Mouse (Mus musculus) MEL (cell line): ENCODE measurements around the gene Epb41l4b. TPM values are rescaled to one million over a fixed set of nuclear protein-coding genes. Genes with fewer than 3 reads are reported as not detected.

Source experiments
- DNase-seq: peaks from one replicate; pipeline ENCODE4 v3.0.0; 2011; ENCODE audit warnings: low read depth, low spot score
- H3K27ac ChIP-seq: 2 replicates; pipeline ENCODE4 v1.5.1; 2012; ENCODE audit warnings: low read depth, mild to moderate bottlenecking, control low read depth, low read length, moderate library complexity; ENCODE audit not compliant: control insufficient read depth
- H3K27me3 ChIP-seq, 2 experiments: fragments of 150-350 bp in 1 of 2; sonication (generic) in 1 of 2; 2 replicates each; pipeline ENCODE4 v1.6.1; 2012; ENCODE audit warnings: low read length in 2 of 2, mild to moderate bottlenecking in 2 of 2, improper control_type of control experiment in 1 of 2, moderate library complexity in 1 of 2; ENCODE audit not compliant: insufficient read depth in 2 of 2, control insufficient read depth in 1 of 2
- H3K36me3 ChIP-seq, 2 experiments: 2 replicates each; pipeline ENCODE4 v1.6.1; 2012 to 2014; ENCODE audit warnings: low read length in 2 of 2, improper control_type of control experiment in 1 of 2, inconsistent platforms in 1 of 2, mild to moderate bottlenecking in 1 of 2; ENCODE audit not compliant: insufficient read depth in 2 of 2, control insufficient read depth in 1 of 2
- H3K4me1 ChIP-seq, 2 experiments: fragments of 150-350 bp in 1 of 2; sonication (generic) in 1 of 2; 2 replicates each; pipeline ENCODE4 v1.6.1; 2012; ENCODE audit warnings: low read length in 2 of 2, improper control_type of control experiment in 1 of 2, mild to moderate bottlenecking in 1 of 2; ENCODE audit not compliant: insufficient read depth in 2 of 2, control insufficient read depth in 1 of 2
- H3K4me3 ChIP-seq, 2 experiments: fragments of 150-350 bp in 1 of 2; sonication (generic) in 1 of 2; 2 replicates each; pipeline ENCODE4 v1.5.1; 2012; ENCODE audit warnings: low read depth in 2 of 2, low read length in 2 of 2, mild to moderate bottlenecking in 2 of 2, moderate library complexity in 2 of 2, control low read depth in 1 of 2, improper control_type of control experiment in 1 of 2; ENCODE audit not compliant: control insufficient read depth in 1 of 2, insufficient read depth in 1 of 2
- H3K79me2 ChIP-seq: 2 replicates; pipeline ENCODE4 v1.6.1; 2012; ENCODE audit warnings: mild to moderate bottlenecking, low read length, moderate library complexity; ENCODE audit not compliant: control insufficient read depth, poor library complexity, insufficient read depth
- H3K9ac ChIP-seq: 2 replicates; pipeline ENCODE4 v1.6.1; 2012; ENCODE audit warnings: low read depth, mild to moderate bottlenecking, control low read depth, low read length, moderate library complexity; ENCODE audit not compliant: control insufficient read depth, poor library complexity, severe bottlenecking
- H3K9me3 ChIP-seq: fragments of 150-350 bp; sonication (generic); replicated peaks from 2 replicates; pipeline ENCODE4 v1.6.1; 2012; ENCODE audit warnings: mild to moderate bottlenecking, low read length, improper control_type of control experiment, moderate library complexity; ENCODE audit not compliant: insufficient read depth
- CHD1 ChIP-seq: IDR thresholded peaks from 2 replicates; pipeline ENCODE4 v1.6.1; 2012; ENCODE audit warnings: low read depth, mild to moderate bottlenecking, inconsistent platforms, low read length, improper control_type of control experiment
- CTCF ChIP-seq, 3 experiments: IDR thresholded peaks in 2 of 3; conservative IDR thresholded peaks in 1 of 3; 2 replicates each; pipeline ENCODE4 v1.5.1; 2011 to 2012; ENCODE audit warnings: low read length in 3 of 3, low read depth in 2 of 3, mild to moderate bottlenecking in 2 of 3, improper control_type of control experiment in 1 of 3, inconsistent platforms in 1 of 3, mixed read lengths in 1 of 3, moderate library complexity in 1 of 3; ENCODE audit not compliant: control insufficient read depth in 1 of 3, insufficient read depth in 1 of 3, poor library complexity in 1 of 3, severe bottlenecking in 1 of 3
- ELF1 ChIP-seq: IDR thresholded peaks from 2 replicates; pipeline ENCODE4 v1.6.1; 2014; ENCODE audit warnings: low read depth, mild to moderate bottlenecking, inconsistent platforms, low read length, improper control_type of control experiment, moderate library complexity
- EP300 ChIP-seq, 2 experiments: IDR thresholded peaks; 2 replicates each; pipeline ENCODE4 v1.6.1; 2011; ENCODE audit warnings: improper control_type of control experiment in 2 of 2, low read length in 2 of 2, low read depth in 1 of 2, mild to moderate bottlenecking in 1 of 2
- ETS1 ChIP-seq: IDR thresholded peaks from 2 replicates; pipeline ENCODE4 v1.6.1; 2012; ENCODE audit warnings: low read depth, mild to moderate bottlenecking, inconsistent platforms, low read length, improper control_type of control experiment, moderate library complexity
- GABPA ChIP-seq: IDR thresholded peaks from 2 replicates; pipeline ENCODE4 v1.6.1; 2012; ENCODE audit warnings: low read depth, mild to moderate bottlenecking, inconsistent platforms, low read length, improper control_type of control experiment, moderate library complexity
- MAX ChIP-seq: IDR thresholded peaks from 2 replicates; pipeline ENCODE4 v1.6.1; 2011; ENCODE audit warnings: low read length, improper control_type of control experiment
- MAZ ChIP-seq: IDR thresholded peaks from 2 replicates; pipeline ENCODE4 v1.6.1; 2012; ENCODE audit warnings: low read depth, mild to moderate bottlenecking, inconsistent platforms, low read length, improper control_type of control experiment
- MEF2A ChIP-seq: IDR thresholded peaks from 2 replicates; pipeline ENCODE4 v1.6.1; 2014; ENCODE audit warnings: low read depth, mild to moderate bottlenecking, inconsistent platforms, low read length, improper control_type of control experiment; ENCODE audit not compliant: poor library complexity, insufficient replicate concordance, severe bottlenecking; ENCODE audit errors: extremely low read depth
- MYC ChIP-seq: IDR thresholded peaks from 2 replicates; pipeline ENCODE4 v1.6.1; 2011; ENCODE audit warnings: low read depth, mild to moderate bottlenecking, low read length, improper control_type of control experiment, moderate library complexity
- POLR2A ChIP-seq, 2 experiments: IDR thresholded peaks; 2 replicates each; pipeline ENCODE4 v1.6.1; 2011 to 2012; ENCODE audit warnings: low read length in 2 of 2, mild to moderate bottlenecking in 2 of 2, control low read depth in 1 of 2, improper control_type of control experiment in 1 of 2, low read depth in 1 of 2, moderate library complexity in 1 of 2; ENCODE audit not compliant: control insufficient read depth in 1 of 2, insufficient read depth in 1 of 2, poor library complexity in 1 of 2
- SIN3A ChIP-seq: IDR thresholded peaks from 2 replicates; pipeline ENCODE4 v1.6.1; 2012; ENCODE audit warnings: low read length, improper control_type of control experiment, inconsistent platforms
- TAL1 ChIP-seq: IDR thresholded peaks from 2 replicates; pipeline ENCODE4 v1.6.1; 2012; ENCODE audit warnings: mild to moderate bottlenecking, inconsistent platforms, low read length, moderate library complexity, mixed read lengths
- TBP ChIP-seq: IDR thresholded peaks from 2 replicates; pipeline ENCODE4 v1.8.0; 2011; ENCODE audit warnings: low read depth, low read length, improper control_type of control experiment
- ZC3H11A ChIP-seq: IDR thresholded peaks from 2 replicates; pipeline ENCODE4 v1.6.1; 2012; ENCODE audit warnings: low read depth, mild to moderate bottlenecking, inconsistent platforms, low read length, improper control_type of control experiment
- ZNF384 ChIP-seq: IDR thresholded peaks from 2 replicates; pipeline ENCODE4 v1.6.1; 2012; ENCODE audit warnings: low read depth, mild to moderate bottlenecking, inconsistent platforms, low read length, improper control_type of control experiment
- polyA plus RNA-seq, 2 experiments: library from polyadenylated mRNA; stranded (reverse) in 1 of 2; unstranded in 1 of 2; fragments of >175 nt in 1 of 2; fragments of >200 nt in 1 of 2; gene quantifications; 2 replicates each; pipeline versions ENCODE4 v1.2.1 to v1.2.4; 2012; ENCODE audit warnings: low replicate concordance in 2 of 2, low read depth in 1 of 2; ENCODE audit not compliant: insufficient read length in 2 of 2, insufficient read depth in 1 of 2, missing spikeins in 1 of 2
- total RNA-seq: library from RNA; depleted of rRNA; stranded (reverse); fragments of 300-350 nt; gene quantifications from 2 replicates; pipeline ENCODE4 v1.2.3, GENCODE M21; 2012

Epb41l4b gene
- total and polyA plus RNA-seq, 3 experiments: not detected

DNA sequence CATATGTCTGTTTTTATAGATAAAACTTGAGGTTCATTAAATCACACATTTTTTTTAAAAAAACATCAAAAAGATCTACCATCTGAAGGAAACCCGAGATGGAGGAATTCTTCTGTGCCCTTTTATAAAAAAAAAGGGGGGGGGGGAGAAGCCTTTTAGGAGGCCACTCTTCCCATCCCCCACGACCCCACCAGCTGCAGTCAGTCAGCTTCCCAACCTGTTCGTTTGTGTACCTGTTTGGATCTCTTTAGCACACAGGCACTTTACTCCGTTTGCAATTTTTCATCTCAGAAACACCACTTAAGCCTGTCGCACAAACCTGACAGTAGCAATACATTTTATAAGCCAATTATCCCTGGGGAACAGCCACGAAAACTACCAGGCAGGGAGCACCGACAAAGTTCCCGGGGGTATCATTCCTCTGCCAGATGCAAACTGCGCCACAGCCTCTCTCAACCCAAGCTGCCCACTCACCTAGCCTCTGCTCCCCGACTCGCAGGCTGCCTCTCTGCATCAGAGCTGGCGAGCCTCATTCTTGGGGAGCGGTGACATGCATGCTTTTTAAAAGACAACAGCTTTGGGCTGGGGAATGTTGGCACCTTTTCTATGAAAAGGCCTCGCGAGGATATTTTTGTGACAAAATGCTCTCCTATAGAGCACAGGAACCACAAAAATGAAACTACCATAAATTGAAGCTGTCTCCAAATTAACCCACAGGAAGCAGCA lies 2.1 kb downstream of the Epb41l4b start:
- no peaks in the 10 kb centered on the region for H3K36me3 ChIP-seq
- TF ChIP-seq TBP (no peak), MEF2A (no peak), ETS1 (no peak), ELF1 (no peak), MYC (no peak), EP300 (IDR thresholded peaks at IDR 0.05; ENCODE audit: low read depth in 1 of 2, low read length in 2 of 2) (no peak), TAL1 (no peak), ZC3H11A (no peak), ZNF384 (no peak), SIN3A (no peak), CHD1 (no peak), MAX (no peak), POLR2A (IDR thresholded peaks at IDR 0.05; ENCODE audit: control insufficient read depth in 1 of 2, insufficient read depth in 1 of 2, low read depth in 1 of 2, low read length in 2 of 2, poor library complexity in 1 of 2) (no peak), MAZ (no peak), GABPA (no peak), CTCF (IDR thresholded peaks at IDR 0.05 in 2 of 3, conservative IDR thresholded peaks at IDR 0.05 in 1 of 3; ENCODE audit: control insufficient read depth in 1 of 3, insufficient read depth in 1 of 3, low read depth in 2 of 3, low read length in 3 of 3, poor library complexity in 1 of 3, severe bottlenecking in 1 of 3) (no peak)
- H3K9me3 ChIP-seq: no peaks in the 10 kb centered on the region
- no peaks in the 10 kb centered on the region for H3K79me2 ChIP-seq
- DNase-seq: no peak
- H3K27me3 ChIP-seq: no peaks in the 10 kb centered on the region; a peak in 2 of 4 replicates
- H3K9ac ChIP-seq: no peak overlapping the region
- no peaks in the 10 kb centered on the region for H3K4me1 ChIP-seq
- no peak overlapping the region for H3K27ac ChIP-seq
- no peak overlapping the region for H3K4me3 ChIP-seq

DNA sequence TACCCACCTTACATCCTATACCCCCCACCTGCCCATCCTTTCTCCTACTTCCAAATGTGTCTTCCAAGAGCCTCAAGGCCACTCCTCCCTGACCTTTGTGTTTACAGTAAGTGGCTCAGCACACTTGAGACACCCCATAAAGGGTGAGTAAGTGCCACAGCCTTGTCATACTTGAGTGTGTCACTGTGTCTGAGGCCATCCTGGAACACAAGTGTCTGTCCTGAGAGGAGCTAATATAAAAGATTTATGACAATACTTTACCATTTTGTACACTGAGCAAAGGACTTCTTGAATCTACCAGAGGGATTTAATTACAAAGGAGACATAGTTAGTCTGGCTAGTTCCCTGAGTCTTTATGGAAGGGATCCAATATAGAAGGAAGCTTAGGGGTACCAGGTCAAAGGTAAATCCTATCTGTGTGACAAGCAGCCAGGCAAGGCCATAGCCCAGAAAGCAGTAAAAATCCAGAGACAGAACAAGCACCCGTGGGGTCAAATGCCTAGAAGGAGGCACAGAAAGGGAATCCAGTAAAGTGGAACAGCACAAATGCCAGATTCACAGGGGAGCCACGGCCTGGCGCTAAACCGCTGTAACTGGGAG lies 2.9 kb downstream of the Epb41l4b start:
- H3K79me2 ChIP-seq: no peaks in the 10 kb centered on the region
- no peak for DNase-seq
- H3K4me3 ChIP-seq: no peak overlapping the region
- peaks cover 0 to 3% of the 10 kb centered on the region in 2 experiments; a peak in 1 of 4 replicates for H3K27me3 ChIP-seq
- H3K9ac ChIP-seq: no peak overlapping the region
- no peak overlapping the region for H3K27ac ChIP-seq
- no peaks in the 10 kb centered on the region for H3K36me3 ChIP-seq
- TF ChIP-seq SIN3A (no peak), CHD1 (no peak)
- no peaks in the 10 kb centered on the region for H3K9me3 ChIP-seq
- no peaks in the 10 kb centered on the region for H3K4me1 ChIP-seq
